Mouse (Mus musculus) embryo, embryonic 10 days (tissue): ENCODE results near the gene Zbtb8os.

Source experiments
- DNase-seq: peaks from one replicate; pipeline ENCODE4 v3.0.0-alpha.2; 2015; ENCODE audit warnings: low spot score

The Zbtb8os gene

DNA sequence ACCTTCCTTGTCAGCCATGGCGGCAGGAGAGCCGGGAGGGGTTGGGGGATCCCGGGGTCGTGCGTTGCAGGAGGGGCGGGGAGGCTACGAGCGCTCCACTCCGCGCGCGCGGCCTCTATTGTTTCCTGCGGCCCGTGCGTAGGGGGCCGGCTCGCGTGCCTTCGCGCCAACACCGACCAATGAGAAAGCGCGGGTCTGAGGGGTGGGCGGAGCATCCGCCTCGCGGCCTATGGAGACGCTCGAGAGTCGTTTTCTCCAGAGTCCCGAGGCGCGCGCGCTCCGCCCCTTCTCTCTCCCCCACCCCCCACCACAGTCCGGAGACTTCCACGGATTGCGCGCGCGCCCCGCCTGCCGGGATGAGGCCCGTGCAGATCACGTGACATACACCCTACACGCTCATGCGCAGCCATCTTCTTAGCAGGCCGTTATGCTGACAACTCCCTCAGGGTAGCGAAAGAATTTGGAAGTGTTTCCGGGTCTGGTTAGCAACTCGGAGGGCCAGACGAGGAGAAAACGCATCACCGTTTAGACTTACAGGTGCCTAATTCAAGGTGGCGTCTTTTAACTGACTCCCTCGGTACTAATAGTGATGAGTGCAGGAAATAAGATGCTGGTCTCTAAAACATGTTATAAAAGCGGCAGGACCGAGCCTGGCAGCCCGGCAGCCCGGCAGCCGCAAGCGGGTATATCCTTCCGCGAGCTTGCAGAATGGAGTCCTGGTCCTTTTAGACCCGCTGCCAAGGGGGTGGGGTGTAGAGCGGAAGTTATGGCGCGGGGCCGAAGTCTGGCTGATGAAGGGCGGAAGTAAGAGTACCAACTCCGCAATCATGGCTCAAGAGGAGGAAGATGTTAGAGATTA lies at the start of gene Zbtb8os, which contains the start of gene Rbbp4:
Gene Zbtb8os, plus strand, starts transcription at position 480 of the 859 bp plus-strand sequence.
Gene Rbbp4, minus strand, starts transcription at position 155 of the 859 bp plus-strand sequence.
- peak; percentile 99 for DNase-seq

DNA sequence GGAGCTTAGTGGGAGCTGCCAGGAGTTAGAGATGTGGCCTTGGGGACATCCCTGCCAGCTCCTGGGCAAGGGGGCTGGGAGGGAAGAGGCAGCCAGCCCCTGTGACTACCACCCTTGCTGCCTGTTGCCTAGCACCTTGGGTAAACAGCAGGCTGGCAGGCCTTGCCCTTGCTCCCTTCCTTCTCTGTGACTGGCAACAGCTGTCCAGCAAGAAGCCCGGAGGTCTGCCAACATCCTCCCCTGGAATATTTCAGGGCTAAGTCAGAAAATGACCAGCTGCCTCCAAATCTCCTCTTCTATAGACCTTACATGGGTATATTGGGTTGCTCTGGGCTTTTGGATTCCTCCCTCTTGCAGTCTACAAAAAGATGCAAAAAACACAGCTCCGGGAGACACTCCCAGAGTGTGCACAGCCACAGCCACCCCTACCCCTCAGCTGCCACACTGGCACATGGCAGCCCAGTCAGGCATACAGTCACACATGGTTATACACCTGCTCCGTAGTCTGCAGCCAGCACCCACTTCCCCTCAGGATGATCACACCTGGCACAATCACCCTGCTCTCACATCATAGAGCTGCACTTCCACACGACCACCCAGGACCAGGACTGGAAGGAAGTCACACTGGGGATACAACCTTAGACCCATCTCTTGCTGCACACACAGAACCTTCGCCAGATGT lies 49.4 kb upstream of the Zbtb8os start:
- no peak for DNase-seq

DNA sequence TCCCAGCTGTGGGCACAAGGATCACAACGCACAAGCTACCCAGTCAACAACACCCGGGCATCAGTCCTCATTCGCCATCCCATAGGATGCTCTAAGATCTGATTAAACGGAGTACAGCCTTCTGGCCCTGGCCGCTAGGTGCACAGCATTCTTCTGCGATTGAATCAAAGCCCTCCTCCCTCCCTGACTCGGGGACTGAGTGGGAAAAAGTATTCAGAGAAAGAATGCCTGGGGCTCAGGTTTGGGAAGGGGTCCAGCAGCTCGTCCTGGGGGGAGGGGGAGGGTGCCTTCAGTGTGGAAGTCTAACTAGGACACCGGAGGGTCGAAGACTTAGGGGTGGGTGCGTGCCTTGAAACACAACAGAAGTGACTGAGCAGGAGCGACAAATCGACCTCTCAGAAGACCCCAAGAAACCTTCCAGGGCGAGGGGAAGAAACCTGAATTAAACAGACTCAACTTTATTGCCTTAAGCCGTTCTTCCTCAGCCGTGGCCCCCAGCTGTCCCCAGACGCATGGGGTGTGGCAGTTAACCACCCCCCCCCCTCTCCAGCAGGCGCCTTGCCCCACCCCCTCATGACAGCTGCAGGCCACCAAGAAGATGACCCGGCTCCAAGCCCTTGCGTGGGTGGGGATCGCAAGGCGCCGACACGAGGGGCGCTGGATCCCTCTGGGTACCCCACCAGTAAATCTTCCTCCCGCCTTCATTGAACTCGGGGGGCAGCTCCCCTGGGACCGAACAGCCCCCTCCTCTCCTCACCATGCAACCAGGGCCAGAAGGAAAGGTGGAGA lies 48.6 kb upstream of the Zbtb8os start:
- DNase-seq: peak; percentile 58

DNA sequence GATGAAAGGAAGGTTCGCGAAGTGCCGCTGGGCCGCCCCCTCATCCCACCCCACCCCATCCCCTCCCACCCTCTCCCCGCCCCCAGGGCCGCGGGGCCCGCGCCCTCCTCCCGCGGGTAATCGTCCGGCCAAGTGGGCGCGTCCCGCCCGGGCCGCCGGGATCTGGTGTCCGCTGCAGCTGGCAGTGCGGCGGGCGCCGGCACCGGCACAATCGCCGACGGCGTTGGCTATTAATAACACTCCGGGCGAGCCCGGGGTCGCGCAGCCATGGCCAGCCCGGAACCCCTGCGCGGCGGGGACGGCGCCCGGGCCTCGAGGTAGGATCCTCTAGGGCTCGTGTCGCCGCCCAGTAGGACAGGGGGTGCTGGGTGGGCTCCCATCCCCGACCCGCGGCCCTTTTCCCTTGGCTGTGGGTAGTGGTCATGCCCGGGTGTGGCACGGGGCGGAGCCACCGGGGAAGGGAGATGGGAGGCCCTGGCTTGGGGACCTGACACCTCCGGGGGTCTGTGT lies 48.0 kb upstream of the Zbtb8os start, which contains the start of gene Sync:
Gene Sync, plus strand, starts transcription at position 146 of the 510 bp plus-strand sequence.
- no peak for DNase-seq

DNA sequence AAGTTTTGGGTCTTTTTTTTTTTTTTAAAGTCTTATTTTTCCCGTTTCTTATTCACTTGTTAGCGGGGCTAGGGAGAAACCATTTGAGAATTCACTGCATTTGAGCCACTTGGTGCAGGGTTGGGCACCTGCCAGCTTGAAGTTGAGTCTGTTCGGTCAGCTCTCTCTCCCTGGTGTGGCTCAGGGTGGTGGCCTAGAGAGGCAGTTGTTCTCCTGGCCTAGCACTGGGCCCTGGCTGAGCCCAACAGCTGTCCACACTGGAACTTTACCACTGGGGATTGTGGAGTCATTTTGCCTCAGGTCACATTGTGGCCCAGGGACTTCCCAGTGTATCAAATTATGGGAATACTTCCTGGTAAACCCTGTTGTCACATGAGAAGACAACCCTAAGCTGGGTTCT lies 47.4 kb upstream of the Zbtb8os start:
- no peak for DNase-seq

DNA sequence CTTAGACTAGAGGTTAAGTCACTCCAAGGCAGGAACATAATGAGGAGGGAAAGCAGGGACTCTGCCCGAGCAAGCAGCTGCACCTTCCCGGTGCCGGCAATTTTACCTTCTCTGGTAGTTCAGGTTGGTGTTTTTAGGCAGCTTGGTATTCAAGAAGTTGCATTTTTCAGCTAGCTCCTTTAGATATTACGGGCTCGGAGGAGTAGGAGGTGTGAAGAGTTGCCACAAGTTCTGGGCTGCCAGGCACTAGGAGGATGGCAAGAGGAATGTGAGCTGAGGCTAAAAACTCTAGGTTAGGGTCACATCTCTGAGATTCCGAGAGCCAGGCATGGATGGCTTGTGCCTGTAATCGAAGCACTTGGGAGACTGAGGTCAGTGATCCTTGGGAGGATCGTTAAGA lies 45.8 kb upstream of the Zbtb8os start:
- DNase-seq: no peak

DNA sequence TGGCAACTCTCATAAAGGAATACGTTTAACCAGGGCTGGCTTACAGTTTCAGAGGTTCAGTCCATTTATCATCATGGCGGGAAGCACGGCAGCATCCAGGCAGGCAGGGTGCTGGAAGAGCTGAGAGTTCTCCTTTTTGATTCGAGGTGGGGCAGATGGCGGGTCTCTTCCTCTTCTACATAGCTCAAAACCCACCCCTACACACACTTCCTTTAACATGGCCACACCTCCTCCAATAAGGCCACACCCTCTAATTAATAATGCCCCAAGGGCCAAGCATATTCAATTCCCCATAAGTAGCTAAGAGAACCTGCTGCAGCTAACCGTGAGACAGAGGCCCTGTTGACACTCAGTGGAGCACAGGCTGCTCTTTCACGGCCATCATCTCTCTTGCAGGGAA lies 42.7 kb upstream of the Zbtb8os start:
- DNase-seq: no peak

DNA sequence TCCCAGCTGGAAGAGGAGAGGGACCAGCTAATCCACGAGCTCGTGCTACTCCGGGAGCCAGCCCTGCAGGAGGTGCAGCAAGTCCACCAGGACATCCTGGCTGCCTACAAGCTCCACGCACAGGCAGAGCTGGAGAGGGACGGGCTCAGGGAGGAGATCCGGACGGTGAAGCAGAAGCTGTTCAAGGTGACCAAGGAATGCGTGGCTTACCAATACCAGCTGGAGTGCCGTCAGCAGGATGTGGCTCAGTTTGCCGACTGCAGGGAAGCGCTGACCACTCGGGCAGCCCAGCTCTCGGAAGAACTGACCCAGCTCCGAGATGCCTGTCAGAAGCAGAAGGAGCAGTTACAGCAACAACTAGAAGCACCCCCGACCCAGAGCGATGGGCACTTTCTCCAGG lies 41.8 kb upstream of the Zbtb8os start:
- DNase-seq: peak; percentile 43

DNA sequence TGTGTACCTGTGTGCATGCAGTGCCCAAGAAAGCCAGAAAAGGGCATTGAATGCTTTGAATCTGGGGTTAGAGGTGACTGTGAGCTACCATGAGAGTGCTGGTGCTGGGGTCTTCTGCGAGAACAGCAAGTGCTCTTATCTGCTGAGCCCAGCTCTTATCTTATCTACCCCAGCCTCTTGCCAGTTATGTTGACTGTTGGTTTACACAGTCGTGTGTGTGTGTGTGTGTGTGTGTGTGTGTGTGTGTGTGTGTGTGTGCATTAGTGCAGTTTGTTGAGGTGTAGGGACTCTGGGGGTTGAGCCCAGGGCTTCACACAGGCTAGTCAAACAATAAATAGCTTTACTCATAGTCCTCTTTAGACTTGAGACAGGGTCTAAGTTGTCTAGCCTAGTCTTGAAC lies 40.3 kb upstream of the Zbtb8os start:
- no peak for DNase-seq

DNA sequence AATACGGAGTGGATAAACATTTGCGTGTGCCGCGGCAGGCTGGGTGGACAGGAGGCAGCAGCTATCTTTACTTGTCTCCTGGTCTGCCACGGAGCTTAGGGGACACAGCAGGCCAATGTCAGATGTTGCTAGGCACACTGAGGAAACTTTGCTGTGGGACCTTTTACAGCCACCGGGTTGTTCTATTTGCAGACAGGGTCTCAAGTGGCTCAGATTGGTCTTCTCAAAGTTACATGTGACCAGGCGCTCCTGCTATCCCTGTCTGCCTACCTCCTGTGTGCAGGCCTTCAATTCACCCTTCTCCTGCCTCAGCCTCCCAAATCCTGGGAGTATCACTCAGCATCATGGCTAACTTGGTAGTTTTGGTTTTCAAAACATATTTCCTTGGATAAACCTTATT lies 39.4 kb upstream of the Zbtb8os start:
- no peak for DNase-seq

DNA sequence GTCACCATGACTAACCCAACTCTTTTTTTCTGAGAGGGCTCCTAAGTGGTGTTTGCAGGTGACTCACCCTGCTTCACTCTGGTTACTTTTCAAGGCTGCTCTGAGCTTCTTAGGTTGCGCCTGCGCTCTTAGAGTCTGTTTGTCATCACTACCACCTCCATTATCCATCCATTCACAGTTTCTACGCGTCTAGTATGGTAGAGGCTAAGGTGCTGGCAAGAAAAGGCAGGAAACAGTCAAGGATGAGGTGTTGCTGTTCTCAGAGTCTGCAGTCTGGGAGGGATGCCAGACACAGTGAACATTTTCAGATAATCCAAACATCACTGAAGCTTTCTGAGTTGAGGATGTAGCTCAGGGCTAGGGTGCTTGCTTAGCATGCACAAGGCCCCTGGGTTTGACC lies 37.8 kb upstream of the Zbtb8os start:
- DNase-seq: no peak

DNA sequence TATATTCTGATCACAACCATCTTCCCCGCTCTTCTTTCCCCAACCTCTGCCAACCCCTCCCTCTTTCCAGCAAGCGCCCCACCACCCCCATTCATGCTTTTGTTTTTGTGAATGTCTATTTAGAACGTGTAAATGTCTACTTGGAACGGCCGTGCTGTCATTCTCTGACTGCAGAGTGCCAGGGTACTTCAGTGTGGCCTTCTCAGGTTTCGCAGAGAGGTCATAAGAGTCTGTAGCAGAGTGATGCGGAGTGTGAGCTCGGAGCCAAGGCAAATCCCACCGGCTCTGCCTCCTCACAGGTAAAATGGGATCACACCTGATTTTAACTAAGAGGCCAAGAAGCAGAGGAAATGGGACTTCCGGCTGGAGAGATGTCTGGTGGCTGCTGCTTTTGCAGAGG lies 36.4 kb upstream of the Zbtb8os start:
- DNase-seq: no peak

DNA sequence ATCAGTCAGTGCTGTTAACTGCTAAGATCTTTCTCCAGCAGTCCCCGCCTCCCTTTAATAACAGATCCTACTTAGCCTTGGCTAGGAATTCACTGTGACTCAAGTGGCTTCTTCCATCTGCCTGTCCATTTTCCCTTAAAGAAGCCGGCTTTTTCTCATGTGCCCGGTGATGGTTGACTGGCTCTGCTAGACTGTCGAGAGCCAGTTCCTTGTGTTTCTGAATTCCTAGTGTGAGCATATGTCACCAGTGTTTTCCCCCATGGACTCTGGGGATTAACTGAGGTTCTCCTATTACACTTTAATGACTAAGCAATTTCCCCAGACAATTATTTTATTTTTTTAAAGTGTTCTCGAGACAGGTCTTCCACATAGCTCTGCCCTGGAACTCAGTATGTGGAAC lies 32.1 kb upstream of the Zbtb8os start:
- DNase-seq: no peak

DNA sequence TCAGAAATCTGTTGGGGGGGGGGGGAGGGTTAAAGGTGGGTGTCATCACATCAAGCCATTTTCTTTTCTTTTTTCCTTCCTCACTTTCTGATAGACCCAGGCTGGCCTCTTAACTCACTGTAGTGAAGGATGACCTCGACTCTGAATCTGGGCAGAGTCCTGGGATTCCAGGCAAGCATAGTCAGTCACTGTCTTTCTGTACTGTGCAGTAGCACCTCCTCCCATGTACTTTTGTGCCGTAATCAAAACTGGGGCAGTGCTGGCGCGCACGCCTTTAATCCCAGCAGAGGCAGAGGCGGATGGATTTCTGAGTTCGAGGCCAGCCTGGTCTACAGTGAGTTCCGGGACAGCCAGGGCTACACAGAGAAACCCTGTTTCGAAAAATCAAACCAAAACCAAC lies 31.7 kb upstream of the Zbtb8os start:
- no peak for DNase-seq

DNA sequence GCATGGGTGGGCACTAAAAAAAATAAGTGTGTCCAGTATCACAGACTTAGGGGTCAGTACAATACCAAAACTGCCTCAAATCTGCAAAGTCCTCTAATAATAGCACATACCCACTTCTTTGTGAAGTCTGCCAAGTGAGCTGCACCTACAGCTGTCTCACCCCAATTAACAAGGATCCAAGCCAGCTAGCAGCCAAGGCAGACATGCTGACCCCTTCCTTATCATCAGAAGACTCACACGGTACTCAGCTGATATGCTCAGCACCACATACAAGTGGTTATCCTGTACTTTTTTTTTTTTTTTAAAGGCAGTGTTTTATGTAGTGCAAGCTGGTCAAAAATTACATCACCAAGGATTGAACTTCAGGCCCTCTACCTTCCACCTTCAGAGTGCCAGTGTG lies 31.2 kb upstream of the Zbtb8os start:
- DNase-seq: no peak

DNA sequence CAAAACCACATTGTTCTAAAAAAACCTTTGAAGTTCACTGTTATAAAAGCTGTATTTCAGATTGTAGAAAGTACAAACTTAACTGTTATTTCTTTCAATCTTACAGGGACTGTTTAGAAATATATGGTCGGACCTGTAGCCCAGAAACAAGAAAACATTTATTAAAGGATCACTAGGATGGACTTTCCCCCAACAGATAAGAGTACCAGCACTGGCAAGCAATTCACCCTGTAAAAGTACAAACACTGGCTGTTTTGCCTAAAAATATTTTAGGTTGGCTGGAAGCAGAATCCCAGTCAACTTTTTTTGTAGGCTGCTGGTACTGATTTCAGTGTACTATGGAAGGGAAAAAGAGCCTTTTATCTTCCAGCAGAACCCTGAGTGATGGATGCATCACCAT lies 27.6 kb upstream of the Zbtb8os start:
- no peak for DNase-seq

DNA sequence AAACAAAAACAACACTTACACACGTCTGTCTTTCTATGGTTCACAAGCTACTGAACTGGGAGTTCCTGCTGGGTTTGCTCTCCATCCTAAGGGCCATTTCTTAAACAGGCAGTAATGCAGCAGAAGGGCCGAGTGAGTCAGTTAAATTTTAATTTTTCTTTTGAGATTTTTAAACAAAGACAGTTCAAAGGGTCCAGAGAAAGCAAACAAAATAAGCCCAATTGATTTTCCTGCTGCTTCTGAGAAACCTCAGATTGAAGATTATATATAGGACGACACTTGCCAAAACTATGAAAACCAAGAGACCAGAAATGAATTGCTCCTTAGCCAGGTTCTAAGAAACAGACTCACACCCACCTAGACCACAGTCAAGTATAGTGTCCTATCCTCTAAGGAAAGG lies 21.6 kb upstream of the Zbtb8os start:
- no peak for DNase-seq

DNA sequence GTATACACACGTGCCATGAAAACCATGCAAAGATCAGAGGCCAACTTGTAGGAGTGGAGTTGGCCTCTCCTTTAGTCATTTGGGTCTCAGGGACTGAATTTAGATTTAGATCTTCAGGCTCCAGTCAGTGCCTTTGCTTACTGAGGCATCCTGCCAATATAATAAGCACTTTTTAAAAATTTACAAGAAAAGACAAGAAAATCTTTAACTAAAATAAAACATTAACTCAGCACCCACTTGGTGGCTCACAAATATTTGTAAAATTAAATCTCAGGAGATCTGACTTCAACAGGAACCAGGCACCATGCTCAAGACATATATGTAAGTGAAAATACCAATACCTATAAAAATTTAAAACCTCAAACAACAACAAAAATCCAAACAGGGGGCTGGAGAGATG lies 14.6 kb upstream of the Zbtb8os start:
- DNase-seq: no peak

DNA sequence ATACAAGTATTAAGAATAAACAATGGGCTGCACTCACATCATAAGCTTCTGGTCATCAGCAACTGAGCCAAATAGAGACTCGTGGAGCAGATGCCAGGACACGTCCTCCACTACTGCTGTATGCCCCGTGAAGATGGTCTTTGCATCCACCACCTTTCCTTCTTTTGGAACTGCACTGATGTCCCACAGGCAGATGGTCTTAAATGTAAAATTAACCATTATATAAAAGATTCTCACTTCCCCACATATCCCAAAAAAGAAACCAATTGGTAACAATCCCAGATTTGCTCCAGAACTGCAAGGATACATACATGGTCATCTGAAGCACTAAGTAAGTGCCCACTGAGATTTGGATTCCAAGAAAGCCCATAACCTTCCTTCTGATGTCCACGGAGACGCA lies 13.5 kb upstream of the Zbtb8os start:
- DNase-seq: no peak

DNA sequence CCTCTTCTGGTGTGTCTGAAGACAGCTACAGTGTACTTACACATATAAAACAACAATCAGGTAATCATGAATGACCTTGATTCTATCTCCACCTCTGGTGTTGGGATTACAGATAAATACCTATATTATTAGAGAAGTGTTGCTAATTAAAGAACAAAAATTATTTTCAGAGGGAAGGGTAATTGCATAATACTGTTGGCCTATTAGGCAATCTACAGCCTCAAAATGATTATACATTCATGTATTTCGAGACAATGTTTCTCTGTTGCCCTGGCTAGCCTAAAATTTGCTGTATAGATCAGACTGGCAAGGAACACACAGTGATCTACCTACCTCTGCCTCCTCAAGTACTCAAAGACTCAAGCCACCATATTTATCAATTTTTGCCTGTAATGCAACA lies 12.0 kb upstream of the Zbtb8os start:
- DNase-seq: no peak

DNA sequence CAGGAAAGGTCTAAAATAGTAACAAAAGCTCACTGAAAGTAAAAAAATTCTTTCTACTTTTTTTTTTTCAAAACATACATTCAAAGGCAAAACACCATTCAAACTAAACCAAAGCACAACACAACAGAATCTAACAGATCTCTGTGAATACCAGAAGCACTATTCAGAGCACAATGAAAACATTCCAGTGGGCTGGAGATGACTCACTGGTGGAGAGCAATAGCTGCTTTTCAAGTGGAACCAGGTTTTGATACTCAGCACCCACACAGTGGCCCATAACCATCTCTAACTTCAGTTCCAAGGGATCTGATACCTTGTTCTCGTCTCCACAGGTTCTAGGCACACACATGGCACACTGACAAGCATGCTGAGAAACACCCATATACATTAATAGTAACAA lies 10.7 kb upstream of the Zbtb8os start:
- DNase-seq: no peak

DNA sequence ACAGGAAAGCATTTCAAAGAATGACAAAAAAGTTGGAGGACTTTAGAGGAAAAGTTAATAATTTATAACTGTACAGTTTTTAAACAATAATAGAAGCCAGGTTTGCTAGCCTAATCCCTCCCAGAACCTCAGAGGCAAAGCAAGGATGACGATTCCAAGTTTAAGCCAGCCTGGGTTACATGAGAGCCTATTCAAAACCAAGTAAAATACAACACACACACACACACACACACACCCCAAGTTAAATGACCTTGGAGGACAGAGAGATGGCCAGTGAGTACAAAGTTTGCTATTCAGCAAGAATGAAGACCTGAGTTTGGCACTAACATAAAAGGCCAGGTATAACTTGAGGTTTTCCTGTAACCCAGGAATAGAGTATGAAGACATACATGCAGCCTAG lies 9.3 kb upstream of the Zbtb8os start:
- no peak for DNase-seq
